Mouse (Mus musculus) right cerebral cortex, postnatal 4 days (tissue): ENCODE results near the gene Smad9.
A peak's percentile ranks its signal among the peaks of the same experiment; 100 is the strongest.

ENCODE experiments used
- DNase-seq: peaks from one replicate; pipeline ENCODE4 v3.0.0-alpha.2; 2022

Gene Smad9

GRCm38 (mm10) chr3:54755145-54756041 is at the start of gene Smad9:
Smad9 (plus strand) TSS chr3:54755582.
- DNase-seq = peak; percentile 64

GRCm38 (mm10) chr3:54708972-54709371 is 46.4 kb upstream of the Smad9 start:
- DNase-seq = no peak

- no peak for DNase-seq
Observed at GRCm38 (mm10) chr3:54714253-54714652, 41.1 kb upstream of the Smad9 start, which contains the start of gene Gm21958. Gm21958 (minus strand) TSS chr3:54714353.

GRCm38 (mm10) chr3:54715461-54715860 is 39.9 kb upstream of the Smad9 start:
- no peak for DNase-seq

- DNase-seq = no peak
Observed at GRCm38 (mm10) chr3:54717348-54717747, 38.0 kb upstream of the Smad9 start.

GRCm38 (mm10) chr3:54718947-54719346 is 36.4 kb upstream of the Smad9 start:
- DNase-seq = no peak

GRCm38 (mm10) chr3:54723741-54724500 is 31.5 kb upstream of the Smad9 start:
- no peak for DNase-seq

GRCm38 (mm10) chr3:54725344-54725743 is 30.0 kb upstream of the Smad9 start:
- no peak for DNase-seq

GRCm38 (mm10) chr3:54727588-54727987 is 27.8 kb upstream of the Smad9 start:
- DNase-seq = no peak

- DNase-seq = no peak
Observed at GRCm38 (mm10) chr3:54728100-54728499, 27.3 kb upstream of the Smad9 start.

GRCm38 (mm10) chr3:54731626-54732150 is 23.7 kb upstream of the Smad9 start:
- DNase-seq = no peak

- no peak for DNase-seq
Observed at GRCm38 (mm10) chr3:54732371-54732770, 23.0 kb upstream of the Smad9 start.

- DNase-seq = peak; percentile 94
Observed at GRCm38 (mm10) chr3:54734411-54735246, 20.8 kb upstream of the Smad9 start.

- DNase-seq = peak; percentile 96
Observed at GRCm38 (mm10) chr3:54735247-54736046, 19.9 kb upstream of the Smad9 start, which contains the start of the genes Exosc8 and Alg5. Exosc8 (minus strand) TSS chr3:54735393. Alg5 (plus strand) TSS chr3:54735539.

GRCm38 (mm10) chr3:54736101-54736927 is 19.1 kb upstream of the Smad9 start:
- DNase-seq = peak; percentile 20

- no peak for DNase-seq
Observed at GRCm38 (mm10) chr3:54737317-54737716, 18.1 kb upstream of the Smad9 start.

GRCm38 (mm10) chr3:54741965-54742364 is 13.4 kb upstream of the Smad9 start:
- DNase-seq = no peak

- peak; percentile 45 for DNase-seq
Observed at GRCm38 (mm10) chr3:54745799-54746198, 9.6 kb upstream of the Smad9 start.

- DNase-seq = no peak
Observed at GRCm38 (mm10) chr3:54753411-54753810, 2.0 kb upstream of the Smad9 start.

GRCm38 (mm10) chr3:54756058-54756457 is 676 bp downstream of the Smad9 start:
- DNase-seq = no peak

- DNase-seq = no peak
Observed at GRCm38 (mm10) chr3:54757446-54757845, 2.1 kb downstream of the Smad9 start.
